Mouse (Mus musculus) cerebellum, adult 2 months (tissue): ENCODE results near the gene Mettl1. TPM values are rescaled to one million over a fixed set of nuclear protein-coding genes. Genes with fewer than 3 reads are reported as not detected.

Experiments used
- DNase-seq, 2 experiments: peaks; one replicate each; pipeline ENCODE4 v3.0.0; 2021
- H3K27ac ChIP-seq: fragments of 200-500 bp; 2 replicates; pipeline ENCODE4 v1.5.1; 2012; ENCODE audit warnings: low read length, control low read depth, inconsistent platforms; ENCODE audit not compliant: insufficient read depth
- H3K27me3 ChIP-seq: fragments of 200-500 bp; 2 replicates; pipeline ENCODE4 v1.6.1; 2012; ENCODE audit warnings: inconsistent platforms, mild to moderate bottlenecking, low read length, moderate library complexity; ENCODE audit not compliant: control insufficient read depth, insufficient read depth
- H3K4me1 ChIP-seq: fragments of 200-500 bp; 2 replicates; pipeline ENCODE4 v1.6.1; 2011; ENCODE audit warnings: low read length; ENCODE audit not compliant: control insufficient read depth, insufficient read depth
- H3K4me3 ChIP-seq: fragments of 200-500 bp; replicated peaks from 2 replicates; pipeline ENCODE3; 2011; ENCODE audit warnings: mild to moderate bottlenecking, low read depth, low read length, control low read depth; ENCODE audit not compliant: insufficient read depth
- CTCF ChIP-seq: fragments of 200-500 bp; IDR thresholded peaks from 2 replicates; pipeline ENCODE4 v1.5.1; 2011; ENCODE audit warnings: low read depth, mild to moderate bottlenecking, control low read depth, low read length, moderate library complexity, borderline replicate concordance; ENCODE audit not compliant: insufficient read depth
- POLR2A ChIP-seq: fragments of 200-500 bp; IDR thresholded peaks from 2 replicates; pipeline ENCODE4 v1.6.1; 2011; ENCODE audit warnings: low read length, control low read depth, borderline replicate concordance; ENCODE audit not compliant: insufficient read depth
- WGBS: fragments of 180-500 bp; shearing (Covaris S2); methylation state at CpG from one replicate; pipeline ENCODE4 v1.1.7; 2018; 5-methylcytosine and 5-hydroxymethylcytosine counted together
- polyA plus RNA-seq: library from polyadenylated mRNA; depleted of rRNA; stranded (reverse); fragments of >200 nt; gene quantifications from 2 replicates; pipeline ENCODE4 v1.2.3, GENCODE M21; 2012

The Mettl1 gene
- polyA plus RNA-seq, 1 experiment: 11.8 TPM

- H3K4me3 ChIP-seq: peak overlapping the region; percentile 70
- peaks cover 5% of the 10 kb centered on the region; the same call in 1 of the 2 replicates for H3K4me1 ChIP-seq
- peak overlapping the region; percentile 77 for H3K27ac ChIP-seq
- no peaks in the 10 kb centered on the region for H3K27me3 ChIP-seq
- no peak for DNase-seq
- WGBS: 9% methylated on average over 37 of the region's 37 CpGs
- TF ChIP-seq CTCF (no peak), POLR2A (no peak)
Measured at GRCm38 (mm10) chr10:127063913-127064870, 23.0 kb downstream of the Mettl1 start.

DNA sequence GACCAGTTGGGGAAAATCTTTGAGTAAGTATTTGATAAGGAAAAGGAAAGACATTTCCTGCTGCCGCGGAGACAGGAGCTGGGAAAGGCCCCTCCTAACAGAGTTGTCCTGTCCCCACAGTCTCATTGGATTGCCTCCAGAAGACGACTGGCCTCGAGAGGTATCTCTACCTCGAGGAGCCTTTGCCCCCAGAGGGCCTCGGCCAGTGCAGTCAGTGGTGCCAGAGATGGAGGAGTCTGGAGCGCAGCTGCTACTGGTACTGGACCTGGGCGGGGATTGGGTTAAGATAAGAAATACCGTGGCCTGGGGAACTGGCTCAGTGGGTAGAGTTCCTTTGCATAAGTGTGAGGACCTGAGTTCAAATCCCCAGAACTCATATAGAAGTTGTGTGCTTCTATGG is 24.8 kb downstream of the Mettl1 start:
- Histone ChIP-seq H3K27me3 (no peaks in the 10 kb centered on the region), H3K27ac (no peak overlapping the region), H3K4me1 (peaks cover 5% of the 10 kb centered on the region; the same call in 1 of the 2 replicates), H3K4me3 (no peak overlapping the region)
- no peak for TF ChIP-seq CTCF
- 72% methylated on average over 9 of the region's 9 CpGs for WGBS
- no peak for DNase-seq

- Histone ChIP-seq H3K4me3 (no peak overlapping the region), H3K27me3 (no peaks in the 10 kb centered on the region), H3K4me1 (peaks cover 9% of the 10 kb centered on the region; the same call in 1 of the 2 replicates), H3K27ac (no peak overlapping the region)
- WGBS: 86% methylated on average over 14 of the region's 14 CpGs
- DNase-seq: no peak
- TF ChIP-seq POLR2A (no peak), CTCF (no peak)
Measured at GRCm38 (mm10) chr10:127066519-127067018, 25.4 kb downstream of the Mettl1 start.

- WGBS: 64% methylated on average over 9 of the region's 9 CpGs
- no peak for TF ChIP-seq POLR2A
- no peak for TF ChIP-seq CTCF
- H3K27ac ChIP-seq: no peak overlapping the region
- no peak for DNase-seq
- H3K4me1 ChIP-seq: peaks cover 9% of the 10 kb centered on the region; the same call in 1 of the 2 replicates
- no peak overlapping the region for H3K4me3 ChIP-seq
- no peaks in the 10 kb centered on the region for H3K27me3 ChIP-seq
Measured at GRCm38 (mm10) chr10:127068360-127069038, 27.3 kb downstream of the Mettl1 start.

GRCm38 (mm10) chr10:127069281-127070189 is 28.3 kb downstream of the Mettl1 start:
- no peaks in the 10 kb centered on the region for H3K27me3 ChIP-seq
- TF ChIP-seq POLR2A (0 out of 2 replicates have a peak, but pooled peaks have one; percentile 3), CTCF (no peak)
- peak overlapping the region; percentile 49 for H3K27ac ChIP-seq
- WGBS: 3% methylated on average over 30 of the region's 30 CpGs
- peaks cover 5% of the 10 kb centered on the region; the same call in 1 of the 2 replicates for H3K4me1 ChIP-seq
- DNase-seq: no peak
- H3K4me3 ChIP-seq: peak overlapping the region; percentile 91

GRCm38 (mm10) chr10:127070190-127071121 is 29.2 kb downstream of the Mettl1 start, which contains the start of gene Tspan31:
Gene Tspan31 (minus strand): TSS chr10:127070264.
- no peaks in the 10 kb centered on the region for H3K27me3 ChIP-seq
- peak; percentile 74; the same call in 1 of the 2 replicates for TF ChIP-seq POLR2A
- no peak for TF ChIP-seq CTCF
- DNase-seq: peak; percentile 90 to 97
- WGBS: under 1% methylated on average over 36 of the region's 36 CpGs
- peak within 1 kb of the TSS; percentile 91 for H3K4me3 ChIP-seq
- H3K27ac ChIP-seq: peak within 1 kb of the TSS; percentile 57
- peaks cover 4% of the 10 kb centered on the region; the same call in 1 of the 2 replicates for H3K4me1 ChIP-seq
